Mouse (Mus musculus): Measurements from ENCODE around the gene Il6ra. TPM values are rescaled to one million over a fixed set of nuclear protein-coding genes. Genes with fewer than 3 reads are reported as not detected.
A peak's percentile ranks its signal among the peaks of the same experiment; 100 is the strongest.

The Il6ra gene
- 9.6 and 11.1 TPM in 2 replicates for total RNA-seq (2017)

DNA sequence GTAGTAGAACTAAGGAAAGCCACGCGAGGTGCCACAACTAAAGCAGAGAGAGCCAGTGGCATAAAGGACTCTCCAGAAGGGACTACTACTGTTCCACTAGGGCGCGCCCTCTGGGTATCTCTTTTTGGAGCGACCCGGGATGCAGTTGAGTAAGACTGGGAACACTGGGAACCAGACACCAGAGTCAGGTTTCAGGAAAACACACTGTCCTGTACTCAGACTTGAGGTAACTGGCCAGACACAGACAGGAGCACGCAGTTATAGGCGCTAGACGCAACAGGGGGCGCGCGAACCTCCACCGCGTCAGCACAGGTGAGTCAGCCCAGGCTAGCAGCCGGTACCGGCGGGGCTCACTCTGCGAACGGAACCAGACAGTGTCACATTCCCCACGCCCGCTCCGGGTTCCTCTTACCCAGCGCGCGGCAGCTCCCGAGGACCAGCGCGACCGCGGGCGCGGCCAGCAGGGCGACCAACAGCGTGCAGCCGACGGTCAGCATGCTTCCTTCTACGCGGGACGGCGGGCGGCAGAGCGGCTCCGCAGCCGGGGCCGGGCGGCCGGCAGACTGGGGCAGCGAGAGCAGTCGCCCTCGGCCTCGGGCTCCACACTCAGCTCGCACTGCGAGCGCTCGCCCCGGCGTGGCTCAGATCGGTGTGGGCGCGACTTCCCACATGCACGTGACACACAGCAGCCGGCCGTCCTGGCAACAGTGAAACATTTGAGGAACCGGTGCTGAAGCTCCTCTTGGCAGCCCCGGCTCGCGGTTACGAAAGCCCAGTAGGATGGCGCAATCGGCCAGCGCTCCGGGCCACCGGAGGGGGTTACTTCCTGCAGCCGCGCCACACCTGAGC is at the start of gene Il6ra:
TSS of gene Il6ra (minus strand) at position 654 of the 849 bp plus-strand sequence.
- ATAC-seq (replicated peaks in 1 of 2; ENCODE audit: insufficient read depth in 1 of 2, low FRiP score in 2 of 2, low TSS enrichment in 1 of 2, low read depth in 1 of 2, poor library complexity in 2 of 2, severe bottlenecking in 2 of 2), result peak; percentile 74 to 84

GRCm38 (mm10) chr3:89962059-89962750 is 49.2 kb upstream of the Il6ra start:
- no peak for ATAC-seq (replicated peaks in 1 of 2; ENCODE audit: insufficient read depth in 1 of 2, low FRiP score in 2 of 2, low TSS enrichment in 1 of 2, low read depth in 1 of 2, poor library complexity in 2 of 2, severe bottlenecking in 2 of 2)

DNA sequence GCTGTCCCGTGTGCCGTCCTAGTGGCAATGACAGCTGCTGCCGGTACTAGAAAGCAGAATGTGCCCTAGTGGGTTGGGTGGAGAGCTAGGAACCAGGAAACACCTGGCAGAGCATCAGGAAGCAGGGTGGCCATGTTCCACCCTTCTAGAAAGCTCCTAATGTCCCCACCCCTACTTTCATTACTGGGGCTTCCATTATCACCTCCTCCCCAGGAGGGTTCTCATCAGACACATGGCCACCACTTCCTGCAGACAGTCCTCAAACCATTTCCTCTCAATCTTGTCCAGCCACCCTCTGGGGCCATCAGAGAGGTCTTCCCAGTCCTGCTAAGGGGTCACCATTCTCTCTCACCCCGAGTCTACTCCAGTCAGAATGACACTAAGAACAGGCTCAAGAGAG is 48.4 kb upstream of the Il6ra start:
- peak; percentile 36 to 43 for ATAC-seq (replicated peaks in 1 of 2; ENCODE audit: insufficient read depth in 1 of 2, low FRiP score in 2 of 2, low TSS enrichment in 1 of 2, low read depth in 1 of 2, poor library complexity in 2 of 2, severe bottlenecking in 2 of 2)

- ATAC-seq (replicated peaks in 1 of 2; ENCODE audit: insufficient read depth in 1 of 2, low FRiP score in 2 of 2, low TSS enrichment in 1 of 2, low read depth in 1 of 2, poor library complexity in 2 of 2, severe bottlenecking in 2 of 2), result peak; percentile 62 to 75
Measured at GRCm38 (mm10) chr3:89960469-89960868, 47.5 kb upstream of the Il6ra start.

GRCm38 (mm10) chr3:89959435-89959834 is 46.4 kb upstream of the Il6ra start:
- ATAC-seq (replicated peaks in 1 of 2; ENCODE audit: insufficient read depth in 1 of 2, low FRiP score in 2 of 2, low TSS enrichment in 1 of 2, low read depth in 1 of 2, poor library complexity in 2 of 2, severe bottlenecking in 2 of 2), result no peak

- ATAC-seq (replicated peaks in 1 of 2; ENCODE audit: insufficient read depth in 1 of 2, low FRiP score in 2 of 2, low TSS enrichment in 1 of 2, low read depth in 1 of 2, poor library complexity in 2 of 2, severe bottlenecking in 2 of 2), result no peak
Measured at GRCm38 (mm10) chr3:89957880-89958279, 44.9 kb upstream of the Il6ra start.

DNA sequence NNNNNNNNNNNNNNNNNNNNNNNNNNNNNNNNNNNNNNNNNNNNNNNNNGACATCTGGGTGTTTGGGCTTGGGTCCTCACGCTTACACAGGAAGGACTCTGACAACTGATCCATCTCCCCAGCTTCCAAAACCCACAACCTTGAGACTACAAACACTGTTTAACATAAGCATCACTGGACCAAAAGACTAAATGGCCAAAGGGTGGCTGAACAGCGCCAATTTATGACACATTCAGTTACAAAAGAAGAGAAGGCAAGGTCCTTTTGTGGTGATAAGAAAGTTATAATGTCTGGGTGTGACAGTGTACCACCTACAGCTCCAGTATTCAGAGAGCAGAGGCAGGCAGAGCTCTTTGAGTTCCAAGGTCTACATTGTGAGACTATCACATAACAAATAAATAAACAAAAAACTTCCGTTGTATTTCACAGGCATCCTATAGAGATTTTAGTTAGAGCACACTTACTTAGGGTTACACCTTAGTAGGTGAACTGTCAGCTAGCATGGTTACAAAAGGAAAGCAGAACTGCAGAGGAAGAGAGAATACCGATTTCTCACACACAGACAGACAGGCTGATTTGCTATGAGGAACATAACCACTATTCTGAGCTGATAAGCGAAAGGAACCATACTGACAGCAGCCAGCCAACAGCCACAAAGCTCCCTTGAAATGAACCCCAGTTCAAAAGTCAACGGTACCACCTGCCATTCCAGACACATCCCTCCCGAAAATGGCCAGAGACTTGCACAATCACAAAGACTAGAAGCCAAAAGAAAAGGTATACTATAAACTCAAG is 43.4 kb upstream of the Il6ra start:
- no peak for ATAC-seq (replicated peaks in 1 of 2; ENCODE audit: insufficient read depth in 1 of 2, low FRiP score in 2 of 2, low TSS enrichment in 1 of 2, low read depth in 1 of 2, poor library complexity in 2 of 2, severe bottlenecking in 2 of 2)

DNA sequence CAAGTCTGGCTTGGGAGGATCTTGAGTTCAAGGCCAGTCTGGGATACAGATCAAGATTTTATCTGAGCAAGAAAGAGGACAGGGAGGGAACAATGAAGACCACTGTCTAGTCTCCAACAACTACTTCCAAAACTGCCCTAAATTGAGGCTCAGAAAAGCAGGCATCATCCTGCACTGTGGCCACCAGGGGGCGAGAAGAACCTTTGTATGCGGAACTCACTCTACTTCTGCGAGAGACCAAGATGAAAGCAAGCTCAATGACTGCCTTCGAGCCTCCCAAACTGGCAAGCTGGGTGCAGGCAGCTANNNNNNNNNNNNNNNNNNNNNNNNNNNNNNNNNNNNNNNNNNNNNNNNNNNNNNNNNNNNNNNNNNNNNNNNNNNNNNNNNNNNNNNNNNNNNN is 40.4 kb upstream of the Il6ra start:
- ATAC-seq (replicated peaks in 1 of 2; ENCODE audit: insufficient read depth in 1 of 2, low FRiP score in 2 of 2, low TSS enrichment in 1 of 2, low read depth in 1 of 2, poor library complexity in 2 of 2, severe bottlenecking in 2 of 2), result peak; percentile 72 to 81

DNA sequence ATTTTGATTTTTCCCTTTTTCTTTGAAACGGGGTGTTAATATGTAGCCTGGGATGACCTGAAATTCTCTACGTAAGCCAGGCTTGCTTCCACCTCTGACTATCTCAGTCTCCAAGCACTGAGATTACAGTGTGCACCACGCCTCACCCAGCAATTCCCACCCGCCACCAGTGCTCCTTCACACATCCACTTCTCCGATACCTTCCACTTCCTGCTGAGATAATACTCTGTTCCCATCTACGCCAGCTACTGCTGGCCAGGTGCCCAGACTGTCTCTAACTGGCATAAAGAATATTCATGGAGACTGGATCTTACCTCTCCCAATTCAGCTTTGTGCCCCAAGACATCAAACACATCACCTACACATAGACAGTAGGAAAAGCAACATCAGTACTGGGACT is 35.7 kb upstream of the Il6ra start:
- ATAC-seq (replicated peaks in 1 of 2; ENCODE audit: insufficient read depth in 1 of 2, low FRiP score in 2 of 2, low TSS enrichment in 1 of 2, low read depth in 1 of 2, poor library complexity in 2 of 2, severe bottlenecking in 2 of 2), result no peak

- ATAC-seq (replicated peaks in 1 of 2; ENCODE audit: insufficient read depth in 1 of 2, low FRiP score in 2 of 2, low TSS enrichment in 1 of 2, low read depth in 1 of 2, poor library complexity in 2 of 2, severe bottlenecking in 2 of 2), result no peak
Measured at GRCm38 (mm10) chr3:89948021-89948420, 35.0 kb upstream of the Il6ra start.

DNA sequence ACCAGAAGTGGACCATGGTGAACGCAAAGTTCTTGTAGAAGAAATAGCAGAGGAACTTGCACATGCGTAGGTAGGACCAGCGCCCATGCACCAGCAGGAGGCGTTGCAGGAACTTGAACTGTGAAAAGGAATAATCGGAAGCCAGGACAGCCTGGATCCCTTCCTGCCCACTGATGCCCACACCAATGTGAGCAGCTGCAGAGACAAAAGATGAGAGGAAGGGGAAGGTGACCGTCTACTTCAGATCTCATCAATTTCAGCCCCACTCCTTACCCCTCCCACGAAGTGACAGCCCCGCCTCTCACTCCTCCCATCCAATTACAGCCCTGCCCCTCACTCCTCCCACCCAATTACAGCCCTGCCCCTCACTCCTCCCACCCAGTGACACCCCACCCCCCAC is 32.0 kb upstream of the Il6ra start:
- ATAC-seq (replicated peaks in 1 of 2; ENCODE audit: insufficient read depth in 1 of 2, low FRiP score in 2 of 2, low TSS enrichment in 1 of 2, low read depth in 1 of 2, poor library complexity in 2 of 2, severe bottlenecking in 2 of 2), result no peak

DNA sequence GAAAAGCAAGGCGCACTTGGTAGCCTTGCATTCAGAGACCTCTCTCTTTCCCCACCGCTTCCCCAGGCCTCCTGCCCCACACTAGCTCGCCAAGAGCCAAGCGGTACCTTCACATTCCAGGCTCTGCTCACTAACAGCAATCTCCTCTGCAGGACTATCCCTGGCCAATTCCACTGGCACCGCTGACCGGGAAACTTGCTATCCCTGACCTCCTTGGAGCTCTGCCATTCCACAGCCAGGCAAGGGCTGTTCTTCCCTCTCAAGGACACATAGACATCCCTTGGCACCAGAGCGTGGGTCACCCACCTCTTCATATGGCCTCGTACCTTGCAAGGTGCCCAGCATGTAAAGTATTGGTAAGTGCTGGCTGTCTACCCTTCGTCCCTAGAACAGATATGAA is 29.9 kb upstream of the Il6ra start:
- ATAC-seq (replicated peaks in 1 of 2; ENCODE audit: insufficient read depth in 1 of 2, low FRiP score in 2 of 2, low TSS enrichment in 1 of 2, low read depth in 1 of 2, poor library complexity in 2 of 2, severe bottlenecking in 2 of 2), result no peak

DNA sequence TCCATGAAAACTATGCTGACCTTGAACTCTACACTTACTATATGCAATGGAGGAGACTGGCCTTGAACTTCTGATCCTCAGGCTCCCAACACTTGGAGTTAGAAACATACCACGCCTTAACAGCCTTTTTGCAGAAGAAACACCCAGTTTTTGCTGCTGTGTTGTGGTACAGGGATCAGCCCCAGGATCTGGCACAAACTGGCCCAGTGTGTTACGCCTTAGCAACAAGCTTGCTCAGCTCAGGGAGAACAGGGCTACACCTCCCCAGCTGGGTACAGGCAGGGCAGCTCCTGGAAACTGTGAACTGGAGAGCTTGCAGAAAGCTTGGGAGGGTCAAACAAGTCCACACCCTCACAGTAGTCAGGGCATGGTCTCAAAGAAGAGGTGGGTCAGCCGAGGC is 23.5 kb upstream of the Il6ra start:
- ATAC-seq (replicated peaks in 1 of 2; ENCODE audit: insufficient read depth in 1 of 2, low FRiP score in 2 of 2, low TSS enrichment in 1 of 2, low read depth in 1 of 2, poor library complexity in 2 of 2, severe bottlenecking in 2 of 2), result no peak

DNA sequence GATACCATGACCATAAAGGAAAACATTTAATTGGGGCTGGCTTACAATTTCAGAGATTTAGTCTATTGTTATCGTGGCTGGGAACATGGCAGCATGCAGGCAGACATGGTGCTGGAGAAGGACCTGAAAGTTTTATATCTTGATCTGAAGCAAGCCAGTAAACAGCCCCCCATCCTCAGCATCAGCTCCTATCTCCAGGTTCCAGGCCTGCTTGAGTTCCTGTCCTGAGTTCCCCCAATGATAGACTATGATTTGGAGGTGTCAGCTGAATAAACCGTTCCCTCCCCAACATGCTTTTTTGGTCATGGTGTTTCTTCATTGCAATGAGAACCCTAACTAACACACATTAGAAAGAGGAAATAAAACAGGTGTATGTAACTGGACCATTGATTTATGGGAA is 19.9 kb upstream of the Il6ra start:
- no peak for ATAC-seq (replicated peaks in 1 of 2; ENCODE audit: insufficient read depth in 1 of 2, low FRiP score in 2 of 2, low TSS enrichment in 1 of 2, low read depth in 1 of 2, poor library complexity in 2 of 2, severe bottlenecking in 2 of 2)

DNA sequence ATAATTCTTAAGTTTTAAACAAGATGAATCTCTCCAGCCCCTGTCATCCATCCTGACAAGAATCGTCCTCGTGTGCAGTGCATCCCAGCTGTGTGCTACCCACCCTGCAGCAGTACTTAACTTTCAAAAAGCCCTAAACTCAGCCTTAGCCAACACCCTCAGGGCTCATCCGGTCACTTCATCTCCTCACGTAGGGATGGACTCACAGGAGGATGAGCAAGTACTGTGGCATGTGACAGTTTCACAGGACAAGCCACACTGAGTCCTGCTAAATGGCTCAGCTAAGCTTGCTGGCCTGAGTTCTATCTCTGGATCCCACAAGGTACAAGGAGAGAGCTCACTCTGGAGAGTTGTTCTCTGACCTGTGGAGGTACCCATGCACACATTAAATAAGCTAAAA is 16.0 kb upstream of the Il6ra start:
- ATAC-seq (replicated peaks in 1 of 2; ENCODE audit: insufficient read depth in 1 of 2, low FRiP score in 2 of 2, low TSS enrichment in 1 of 2, low read depth in 1 of 2, poor library complexity in 2 of 2, severe bottlenecking in 2 of 2), result no peak

GRCm38 (mm10) chr3:89926440-89926839 is 13.4 kb upstream of the Il6ra start:
- no peak for ATAC-seq (replicated peaks in 1 of 2; ENCODE audit: insufficient read depth in 1 of 2, low FRiP score in 2 of 2, low TSS enrichment in 1 of 2, low read depth in 1 of 2, poor library complexity in 2 of 2, severe bottlenecking in 2 of 2)

DNA sequence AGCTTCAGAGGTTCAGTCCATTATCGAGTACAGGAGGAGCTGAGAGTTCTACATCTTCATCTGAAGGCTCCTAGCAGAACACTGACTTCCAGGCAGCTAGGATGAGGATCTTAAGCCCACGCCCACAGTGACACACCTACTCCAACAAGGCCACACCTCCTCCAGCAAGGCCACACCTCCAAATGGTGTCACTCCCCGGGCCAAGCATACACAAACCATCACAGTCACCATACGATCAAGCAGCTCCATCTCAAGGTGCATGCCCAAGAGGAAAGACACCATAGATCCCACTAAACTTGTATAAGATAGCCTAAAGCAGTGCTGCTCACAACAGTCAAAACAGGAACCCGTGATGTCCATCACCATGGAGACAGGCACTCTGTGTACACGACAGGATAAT is 7.7 kb upstream of the Il6ra start:
- ATAC-seq (replicated peaks in 1 of 2; ENCODE audit: insufficient read depth in 1 of 2, low FRiP score in 2 of 2, low TSS enrichment in 1 of 2, low read depth in 1 of 2, poor library complexity in 2 of 2, severe bottlenecking in 2 of 2), result no peak

DNA sequence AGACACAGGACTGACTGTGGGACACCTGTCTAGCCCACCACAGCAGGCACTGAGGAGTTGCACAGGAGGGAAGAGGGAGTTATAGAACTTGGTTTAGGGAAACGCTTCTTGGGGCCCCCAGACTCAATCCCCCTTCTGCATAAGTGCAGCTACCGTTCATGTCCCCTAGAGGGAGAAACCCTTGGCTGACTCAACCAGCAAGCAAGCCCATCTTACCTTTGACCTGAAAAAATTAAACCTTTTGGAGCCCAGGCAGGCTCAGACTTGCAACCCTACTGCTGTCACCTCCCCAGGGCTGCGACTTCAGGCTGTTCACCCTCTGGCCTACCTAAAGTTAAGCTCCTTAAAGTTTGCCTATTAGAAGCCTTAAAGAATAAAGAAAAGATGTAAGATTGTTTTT is 4.4 kb upstream of the Il6ra start:
- no peak for ATAC-seq (replicated peaks in 1 of 2; ENCODE audit: insufficient read depth in 1 of 2, low FRiP score in 2 of 2, low TSS enrichment in 1 of 2, low read depth in 1 of 2, poor library complexity in 2 of 2, severe bottlenecking in 2 of 2)
